Mouse (Mus musculus): ENCODE data around the gene Shisa8. TPM values are rescaled to one million over a fixed set of nuclear protein-coding genes. Genes with fewer than 3 reads are reported as not detected.
A peak's percentile ranks its signal among the peaks of the same experiment; 100 is the strongest.

Gene Shisa8
- total and polyA plus RNA-seq, 2 experiments from 2014 or later, result 2.7 to 6.3 TPM

GRCm38 (mm10) chr15:82175091-82175490 lies 37.5 kb downstream of the Shisa8 start:
- no peak for ATAC-seq
- H3K4me3 ChIP-seq (ENCODE audit: low read depth, low read length), result no peak overlapping the region
- H3K27ac ChIP-seq (ENCODE audit: low read depth, low read length), result no peak overlapping the region
- no peak overlapping the region for H3K4me2 ChIP-seq (ENCODE audit: low read depth)
- DNase-seq, result no peak
- WGBS, result 95% methylated on average over 9 of the region's 9 CpGs
- H3K36me3 ChIP-seq (ENCODE audit: insufficient read depth), result peaks cover 96% of the 10 kb centered on the region
- H3K9ac ChIP-seq, result no peak overlapping the region
- H3K27me3 ChIP-seq (ENCODE audit: insufficient read depth, low read length), result no peaks in the 10 kb centered on the region
- no peaks in the 10 kb centered on the region for H3K4me1 ChIP-seq (ENCODE audit: insufficient read depth)
- H3K9me3 ChIP-seq (ENCODE audit: low read length), result no peaks in the 10 kb centered on the region
- TF ChIP-seq CTCF (IDR thresholded peaks at IDR 0.05; ENCODE audit: low read depth), result no peak

GRCm38 (mm10) chr15:82172648-82173047 lies 40.0 kb downstream of the Shisa8 start:
- no peak for TF ChIP-seq CTCF (IDR thresholded peaks at IDR 0.05; ENCODE audit: low read depth)
- 61% methylated on average over 8 of the region's 8 CpGs for WGBS
- ATAC-seq (no peak), DNase-seq (no peak)
- Histone ChIP-seq H3K4me1 (ENCODE audit: insufficient read depth) (no peaks in the 10 kb centered on the region), H3K9me3 (ENCODE audit: low read length) (no peaks in the 10 kb centered on the region), H3K4me3 (ENCODE audit: low read depth, low read length) (no peak overlapping the region), H3K4me2 (ENCODE audit: low read depth) (no peak overlapping the region), H3K27ac (ENCODE audit: low read depth, low read length) (no peak overlapping the region), H3K9ac (no peak overlapping the region), H3K36me3 (ENCODE audit: insufficient read depth) (peaks cover 75% of the 10 kb centered on the region), H3K27me3 (ENCODE audit: insufficient read depth, low read length) (no peaks in the 10 kb centered on the region)

GRCm38 (mm10) chr15:82170437-82171377 lies 41.9 kb downstream of the Shisa8 start:
- Histone ChIP-seq H3K36me3 (ENCODE audit: insufficient read depth) (peaks cover 57% of the 10 kb centered on the region), H3K4me2 (ENCODE audit: low read depth) (no peak overlapping the region), H3K27me3 (ENCODE audit: insufficient read depth, low read length) (no peaks in the 10 kb centered on the region), H3K9ac (no peak overlapping the region), H3K9me3 (ENCODE audit: low read length) (no peaks in the 10 kb centered on the region), H3K27ac (ENCODE audit: low read depth, low read length) (no peak overlapping the region), H3K4me1 (ENCODE audit: insufficient read depth) (no peaks in the 10 kb centered on the region), H3K4me3 (ENCODE audit: low read depth, low read length) (no peak overlapping the region)
- ATAC-seq (no peak), DNase-seq (no peak)
- 83% methylated on average over 36 of the region's 36 CpGs for WGBS
- TF ChIP-seq CTCF (IDR thresholded peaks at IDR 0.05; ENCODE audit: low read depth), result no peak

GRCm38 (mm10) chr15:82169671-82170070 lies 42.9 kb downstream of the Shisa8 start:
- Histone ChIP-seq H3K27ac (ENCODE audit: low read depth, low read length) (no peak overlapping the region), H3K4me1 (ENCODE audit: insufficient read depth) (no peaks in the 10 kb centered on the region), H3K36me3 (ENCODE audit: insufficient read depth) (peaks cover 47% of the 10 kb centered on the region), H3K4me3 (ENCODE audit: low read depth, low read length) (no peak overlapping the region), H3K9me3 (ENCODE audit: low read length) (no peaks in the 10 kb centered on the region), H3K27me3 (ENCODE audit: insufficient read depth, low read length) (no peaks in the 10 kb centered on the region), H3K9ac (no peak overlapping the region), H3K4me2 (ENCODE audit: low read depth) (no peak overlapping the region)
- DNase-seq (no peak), ATAC-seq (no peak)
- no peak for TF ChIP-seq CTCF (IDR thresholded peaks at IDR 0.05; ENCODE audit: low read depth)
- WGBS, result 83% methylated on average over 5 of the region's 5 CpGs

GRCm38 (mm10) chr15:82167201-82168168 lies 45.1 kb downstream of the Shisa8 start:
- H3K4me1 ChIP-seq (ENCODE audit: insufficient read depth), result no peaks in the 10 kb centered on the region
- no peak overlapping the region for H3K4me3 ChIP-seq (ENCODE audit: low read depth, low read length)
- no peaks in the 10 kb centered on the region for H3K9me3 ChIP-seq (ENCODE audit: low read length)
- no peak for TF ChIP-seq CTCF (IDR thresholded peaks at IDR 0.05; ENCODE audit: low read depth)
- DNase-seq (no peak), ATAC-seq (no peak)
- WGBS, result 66% methylated on average over 23 of the region's 23 CpGs
- no peak overlapping the region for H3K4me2 ChIP-seq (ENCODE audit: low read depth)
- H3K36me3 ChIP-seq (ENCODE audit: insufficient read depth), result peaks cover 27% of the 10 kb centered on the region
- H3K27ac ChIP-seq (ENCODE audit: low read depth, low read length), result no peak overlapping the region
- H3K9ac ChIP-seq, result no peak overlapping the region
- no peaks in the 10 kb centered on the region for H3K27me3 ChIP-seq (ENCODE audit: insufficient read depth, low read length)

GRCm38 (mm10) chr15:82166240-82167100 lies 46.1 kb downstream of the Shisa8 start:
- WGBS, result 48% methylated on average over 22 of the region's 22 CpGs

More at GRCm38 (mm10) chr15:82166240-82167100, 46.1 kb downstream of the Shisa8 start:
- Histone ChIP-seq H3K27me3 (ENCODE audit: insufficient read depth, low read length) (no peaks in the 10 kb centered on the region), H3K4me2 (ENCODE audit: low read depth) (no peak overlapping the region), H3K4me1 (ENCODE audit: insufficient read depth) (no peaks in the 10 kb centered on the region), H3K9ac (no peak overlapping the region), H3K4me3 (ENCODE audit: low read depth, low read length) (no peak overlapping the region), H3K27ac (ENCODE audit: low read depth, low read length) (0 out of 2 replicates have a peak overlapping the region, but pooled peaks have one; percentile 35), H3K36me3 (ENCODE audit: insufficient read depth) (peaks cover 17% of the 10 kb centered on the region), H3K9me3 (ENCODE audit: low read length) (no peaks in the 10 kb centered on the region)
- no peak for TF ChIP-seq CTCF (IDR thresholded peaks at IDR 0.05; ENCODE audit: low read depth)
- DNase-seq, result no peak
- no peak for ATAC-seq
